Mouse (Mus musculus): ENCODE results near the gene Ces1a.

The Ces1a gene

GRCm38 (mm10) chr8:92996840-92997239, 51.2 kb downstream of the Ces1a start:
- no peak for DNase-seq (ENCODE audit: low read depth in 2 of 2, low spot score in 2 of 2)

- no peak for DNase-seq (ENCODE audit: low read depth in 2 of 2, low spot score in 2 of 2)
Observed at GRCm38 (mm10) chr8:92984376-92984775, 63.6 kb downstream of the Ces1a start.

- no peak for DNase-seq (ENCODE audit: low read depth in 2 of 2, low spot score in 2 of 2)
Observed at GRCm38 (mm10) chr8:92982491-92982890, 65.5 kb downstream of the Ces1a start.

- no peak for DNase-seq (ENCODE audit: low read depth in 2 of 2, low spot score in 2 of 2)
Observed at GRCm38 (mm10) chr8:92976656-92977055, 71.3 kb downstream of the Ces1a start.

GRCm38 (mm10) chr8:92972949-92973348, 75.0 kb downstream of the Ces1a start:
- no peak for DNase-seq (ENCODE audit: low read depth in 2 of 2, low spot score in 2 of 2)

All from CD8-positive naive resting alpha-beta T cell, adult 2 months (primary cell).